Mouse (Mus musculus): Measurements from ENCODE around the gene Polr1b.

DNA sequence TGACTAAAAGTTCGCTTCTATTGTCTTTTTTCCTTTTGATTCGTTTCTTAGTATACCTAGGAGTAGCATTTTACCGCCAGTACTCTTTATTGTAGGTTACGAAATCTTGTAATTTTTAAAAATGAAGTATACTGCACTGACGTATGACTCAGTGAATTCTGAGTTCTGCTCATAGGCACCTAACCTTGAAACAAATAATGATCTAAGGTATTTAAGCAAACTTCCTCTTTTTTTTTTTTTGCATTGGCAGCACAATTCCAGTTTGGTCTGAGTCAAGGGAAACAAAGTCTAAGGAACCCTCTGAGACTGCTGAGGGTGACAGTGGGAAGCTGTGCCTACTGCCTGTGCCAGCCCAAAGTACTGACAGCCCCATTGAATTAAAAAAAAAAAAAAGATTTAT is 17.3 kb upstream of the Polr1b start:
- TF ChIP-seq POLR2A (IDR thresholded peaks at IDR 0.05; ENCODE audit: extremely low read depth, insufficient read depth, low read length) (no peak), CTCF (IDR thresholded peaks at IDR 0.05; ENCODE audit: low read depth, low read length) (no peak)
